Mouse (Mus musculus): Measurements from ENCODE around the gene Aldh6a1. TPM values are rescaled to one million over a fixed set of nuclear protein-coding genes. Genes with fewer than 3 reads are reported as not detected.

Aldh6a1 gene
- polyA plus RNA-seq, 1 experiment from 2014 or later, result 23.6 TPM

GRCm38 (mm10) chr12:84461416-84461815 lies 10.6 kb upstream of the Aldh6a1 start:
- 93% methylated on average over 5 of the region's 5 CpGs for WGBS
- Histone ChIP-seq H3K4me3 (ENCODE audit: low read depth, low read length) (no peak overlapping the region), H3K4me1 (ENCODE audit: control insufficient read depth, insufficient read depth, low read length) (no peaks in the 10 kb centered on the region), H3K27ac (replicated peaks; ENCODE audit: low read depth, low read length) (no peak overlapping the region), H3K4me2 (ENCODE audit: low read depth, severe bottlenecking) (no peak overlapping the region), H3K36me3 (ENCODE audit: control insufficient read depth, insufficient read depth, low read length) (peaks cover 14% of the 10 kb centered on the region), H3K9ac (ENCODE audit: low read length) (no peak overlapping the region), H3K9me3 (ENCODE audit: control insufficient read depth, low read length) (no peaks in the 10 kb centered on the region), H3K27me3 (ENCODE audit: control insufficient read depth, insufficient read depth, low read length) (no peaks in the 10 kb centered on the region)
- no peak for DNase-seq (ENCODE audit: low spot score)
- ATAC-seq (ENCODE audit: insufficient number of reproducible peaks, low FRiP score, low TSS enrichment, low read depth), result no peak

- no peaks in the 10 kb centered on the region for H3K27me3 ChIP-seq (ENCODE audit: control insufficient read depth, insufficient read depth, low read length)
- H3K4me3 ChIP-seq (ENCODE audit: low read depth, low read length), result no peak overlapping the region
- H3K4me1 ChIP-seq (ENCODE audit: control insufficient read depth, insufficient read depth, low read length), result no peaks in the 10 kb centered on the region
- H3K9ac ChIP-seq (ENCODE audit: low read length), result no peak overlapping the region
- no peak overlapping the region for H3K27ac ChIP-seq (replicated peaks; ENCODE audit: low read depth, low read length)
- H3K36me3 ChIP-seq (ENCODE audit: control insufficient read depth, insufficient read depth, low read length), result peaks cover 14% of the 10 kb centered on the region
- H3K4me2 ChIP-seq (ENCODE audit: low read depth, severe bottlenecking), result no peak overlapping the region
- ATAC-seq (ENCODE audit: insufficient number of reproducible peaks, low FRiP score, low TSS enrichment, low read depth) (no peak), DNase-seq (ENCODE audit: low spot score) (no peak)
- 75% methylated on average over 1 of the region's 1 CpGs for whole genome bisulfite sequencing
- H3K9me3 ChIP-seq (ENCODE audit: control insufficient read depth, low read length), result no peaks in the 10 kb centered on the region
Observed at GRCm38 (mm10) chr12:84459845-84460244, 9.0 kb upstream of the Aldh6a1 start.

GRCm38 (mm10) chr12:84456911-84457310 lies 6.1 kb upstream of the Aldh6a1 start:
- no peak overlapping the region for H3K27ac ChIP-seq (replicated peaks; ENCODE audit: low read depth, low read length)
- H3K4me1 ChIP-seq (ENCODE audit: control insufficient read depth, insufficient read depth, low read length), result peaks cover 2% of the 10 kb centered on the region; the same call in 1 of the 2 replicates
- ATAC-seq (ENCODE audit: insufficient number of reproducible peaks, low FRiP score, low TSS enrichment, low read depth), result no peak
- H3K4me2 ChIP-seq (ENCODE audit: low read depth, severe bottlenecking), result no peak overlapping the region
- no peak overlapping the region for H3K9ac ChIP-seq (ENCODE audit: low read length)
- peaks cover 11% of the 10 kb centered on the region for H3K36me3 ChIP-seq (ENCODE audit: control insufficient read depth, insufficient read depth, low read length)
- no peak overlapping the region for H3K4me3 ChIP-seq (ENCODE audit: low read depth, low read length)
- H3K9me3 ChIP-seq (ENCODE audit: control insufficient read depth, low read length), result no peaks in the 10 kb centered on the region
- 91% methylated on average over 3 of the region's 3 CpGs for WGBS
- H3K27me3 ChIP-seq (ENCODE audit: control insufficient read depth, insufficient read depth, low read length), result no peaks in the 10 kb centered on the region
- DNase-seq (ENCODE audit: low spot score), result no peak

GRCm38 (mm10) chr12:84451801-84452200 lies 997 bp upstream of the Aldh6a1 start:
- peak overlapping the region; percentile 9; the same call in 1 of the 2 replicates for H3K9ac ChIP-seq (ENCODE audit: low read length)
- peak overlapping the region; percentile 55 for H3K4me3 ChIP-seq (ENCODE audit: low read depth, low read length)
- H3K27me3 ChIP-seq (ENCODE audit: control insufficient read depth, insufficient read depth, low read length), result no peaks in the 10 kb centered on the region
- ATAC-seq (ENCODE audit: insufficient number of reproducible peaks, low FRiP score, low TSS enrichment, low read depth) (no peak), DNase-seq (ENCODE audit: low spot score) (no peak)
- H3K4me2 ChIP-seq (ENCODE audit: low read depth, severe bottlenecking), result peak overlapping the region; percentile 88
- no peaks in the 10 kb centered on the region for H3K9me3 ChIP-seq (ENCODE audit: control insufficient read depth, low read length)
- H3K4me1 ChIP-seq (ENCODE audit: control insufficient read depth, insufficient read depth, low read length), result peaks cover 7% of the 10 kb centered on the region; the same call in 1 of the 2 replicates
- no peak overlapping the region for H3K27ac ChIP-seq (replicated peaks; ENCODE audit: low read depth, low read length)
- 3% methylated on average over 11 of the region's 11 CpGs for WGBS
- no peaks in the 10 kb centered on the region for H3K36me3 ChIP-seq (ENCODE audit: control insufficient read depth, insufficient read depth, low read length)

- peak overlapping the region; percentile 81 for H3K4me2 ChIP-seq (ENCODE audit: low read depth, severe bottlenecking)
- H3K36me3 ChIP-seq (ENCODE audit: control insufficient read depth, insufficient read depth, low read length), result no peaks in the 10 kb centered on the region
- no peaks in the 10 kb centered on the region for H3K9me3 ChIP-seq (ENCODE audit: control insufficient read depth, low read length)
- no peak for ATAC-seq (ENCODE audit: insufficient number of reproducible peaks, low FRiP score, low TSS enrichment, low read depth)
- peak overlapping the region; percentile 56 for H3K9ac ChIP-seq (ENCODE audit: low read length)
- peak; percentile 23 for DNase-seq (ENCODE audit: low spot score)
- H3K4me1 ChIP-seq (ENCODE audit: control insufficient read depth, insufficient read depth, low read length), result peaks cover 7% of the 10 kb centered on the region; the same call in 1 of the 2 replicates
- H3K27ac ChIP-seq (replicated peaks; ENCODE audit: low read depth, low read length), result peak overlapping the region; percentile 21; the same call in 1 of the 2 replicates
- H3K4me3 ChIP-seq (ENCODE audit: low read depth, low read length), result peak overlapping the region; percentile 55
- no peaks in the 10 kb centered on the region for H3K27me3 ChIP-seq (ENCODE audit: control insufficient read depth, insufficient read depth, low read length)
- WGBS, result under 1% methylated on average over 6 of the region's 6 CpGs
Observed at GRCm38 (mm10) chr12:84450351-84450717, 470 bp downstream of the Aldh6a1 start.

- peak overlapping the region; percentile 55 for H3K4me3 ChIP-seq (ENCODE audit: low read depth, low read length)
- ATAC-seq (ENCODE audit: insufficient number of reproducible peaks, low FRiP score, low TSS enrichment, low read depth), result no peak
Observed at GRCm38 (mm10) chr12:84449887-84450286, 917 bp downstream of the Aldh6a1 start.

GRCm38 (mm10) chr12:84448181-84448580 lies 2.6 kb downstream of the Aldh6a1 start:
- WGBS, result 85% methylated on average over 6 of the region's 6 CpGs
- H3K9ac ChIP-seq (ENCODE audit: low read length), result no peak overlapping the region
- no peaks in the 10 kb centered on the region for H3K9me3 ChIP-seq (ENCODE audit: control insufficient read depth, low read length)
- peaks cover 7% of the 10 kb centered on the region; the same call in 1 of the 2 replicates for H3K4me1 ChIP-seq (ENCODE audit: control insufficient read depth, insufficient read depth, low read length)
- no peak for DNase-seq (ENCODE audit: low spot score)
- no peak for ATAC-seq (ENCODE audit: insufficient number of reproducible peaks, low FRiP score, low TSS enrichment, low read depth)
- no peak overlapping the region for H3K4me3 ChIP-seq (ENCODE audit: low read depth, low read length)
- no peaks in the 10 kb centered on the region for H3K36me3 ChIP-seq (ENCODE audit: control insufficient read depth, insufficient read depth, low read length)
- no peak overlapping the region for H3K27ac ChIP-seq (replicated peaks; ENCODE audit: low read depth, low read length)
- no peaks in the 10 kb centered on the region for H3K27me3 ChIP-seq (ENCODE audit: control insufficient read depth, insufficient read depth, low read length)
- H3K4me2 ChIP-seq (ENCODE audit: low read depth, severe bottlenecking), result no peak overlapping the region

More at GRCm38 (mm10) chr12:84449887-84450286, 917 bp downstream of the Aldh6a1 start:
- no peak overlapping the region for H3K9ac ChIP-seq (ENCODE audit: low read length)
- no peak for DNase-seq (ENCODE audit: low spot score)
- peak overlapping the region; percentile 81 for H3K4me2 ChIP-seq (ENCODE audit: low read depth, severe bottlenecking)
- no peaks in the 10 kb centered on the region for H3K36me3 ChIP-seq (ENCODE audit: control insufficient read depth, insufficient read depth, low read length)
- no peaks in the 10 kb centered on the region for H3K27me3 ChIP-seq (ENCODE audit: control insufficient read depth, insufficient read depth, low read length)
- H3K9me3 ChIP-seq (ENCODE audit: control insufficient read depth, low read length), result no peaks in the 10 kb centered on the region
- H3K4me1 ChIP-seq (ENCODE audit: control insufficient read depth, insufficient read depth, low read length), result peaks cover 7% of the 10 kb centered on the region; the same call in 1 of the 2 replicates
- whole genome bisulfite sequencing, result 51% methylated on average over 10 of the region's 10 CpGs
- no peak overlapping the region for H3K27ac ChIP-seq (replicated peaks; ENCODE audit: low read depth, low read length)

GRCm38 (mm10) chr12:84447386-84447785 lies 3.4 kb downstream of the Aldh6a1 start:
- Histone ChIP-seq H3K4me3 (ENCODE audit: low read depth, low read length) (no peak overlapping the region), H3K4me1 (ENCODE audit: control insufficient read depth, insufficient read depth, low read length) (peaks cover 7% of the 10 kb centered on the region; the same call in 1 of the 2 replicates), H3K9ac (ENCODE audit: low read length) (no peak overlapping the region), H3K27ac (replicated peaks; ENCODE audit: low read depth, low read length) (no peak overlapping the region), H3K36me3 (ENCODE audit: control insufficient read depth, insufficient read depth, low read length) (no peaks in the 10 kb centered on the region), H3K4me2 (ENCODE audit: low read depth, severe bottlenecking) (no peak overlapping the region), H3K27me3 (ENCODE audit: control insufficient read depth, insufficient read depth, low read length) (no peaks in the 10 kb centered on the region), H3K9me3 (ENCODE audit: control insufficient read depth, low read length) (no peaks in the 10 kb centered on the region)
- 56% methylated on average over 1 of the region's 1 CpGs for WGBS
- ATAC-seq (ENCODE audit: insufficient number of reproducible peaks, low FRiP score, low TSS enrichment, low read depth) (no peak), DNase-seq (ENCODE audit: low spot score) (no peak)

GRCm38 (mm10) chr12:84442526-84442925 lies 8.3 kb downstream of the Aldh6a1 start:
- ATAC-seq (ENCODE audit: insufficient number of reproducible peaks, low FRiP score, low TSS enrichment, low read depth) (no peak), DNase-seq (ENCODE audit: low spot score) (no peak)
- no peaks in the 10 kb centered on the region for H3K4me1 ChIP-seq (ENCODE audit: control insufficient read depth, insufficient read depth, low read length)
- no peaks in the 10 kb centered on the region for H3K36me3 ChIP-seq (ENCODE audit: control insufficient read depth, insufficient read depth, low read length)
- H3K27me3 ChIP-seq (ENCODE audit: control insufficient read depth, insufficient read depth, low read length), result no peaks in the 10 kb centered on the region
- H3K9ac ChIP-seq (ENCODE audit: low read length), result no peak overlapping the region
- no peak overlapping the region for H3K4me2 ChIP-seq (ENCODE audit: low read depth, severe bottlenecking)
- H3K9me3 ChIP-seq (ENCODE audit: control insufficient read depth, low read length), result no peaks in the 10 kb centered on the region
- H3K4me3 ChIP-seq (ENCODE audit: low read depth, low read length), result no peak overlapping the region
- no peak overlapping the region for H3K27ac ChIP-seq (replicated peaks; ENCODE audit: low read depth, low read length)
- 73% methylated on average over 4 of the region's 4 CpGs for WGBS

All from limb, embryonic 11.5 days (tissue).